In the genomic region with DNA sequence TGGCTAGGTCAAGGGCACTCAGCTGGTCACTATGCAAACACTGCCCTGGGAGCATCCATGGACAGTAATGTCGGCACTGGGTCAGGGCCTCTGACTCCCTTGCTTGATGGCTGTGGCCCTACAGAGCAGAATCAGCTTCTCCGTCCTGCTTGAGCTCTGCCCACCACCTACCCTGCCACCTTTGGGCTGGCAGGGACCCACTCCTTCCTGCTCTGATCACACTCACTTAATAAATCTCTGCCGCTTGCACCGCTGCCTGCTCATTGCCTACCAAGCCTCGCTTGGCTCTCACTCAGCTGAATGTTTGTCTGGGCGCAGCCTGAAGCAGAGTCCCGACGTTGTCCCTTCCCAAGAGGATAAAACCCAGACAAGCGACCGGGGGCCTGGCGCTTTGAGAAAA, we compare ENCODE assay signal across 15 mouse cellular contexts. TPM values are rescaled to one million over a fixed set of nuclear protein-coding genes. Genes with fewer than 3 reads are reported as not detected.
DNase-seq lines count a peak whose midpoint lies in the region.
"Had no signal": no experiment of that assay in that cellular context is flagged by ENCODE, and none has a peak within 500 bp of the region (broad histone marks: within the 10 kb centered on the region; RNA-seq: fewer than 3 reads in every experiment).

No protein-coding gene starts in this region.

- no peaks in the 10 kb centered on the region for H3K9me3 ChIP-seq in heart, embryonic 10.5 days
- H3K9me3 ChIP-seq: limb, embryonic 10.5 days; lung, embryonic 15.5 days; neural tube, embryonic 15.5 days had no signal

- no peaks in the 10 kb centered on the region for H3K27me3 ChIP-seq in heart, embryonic 10.5 days (ENCODE audit: insufficient read depth, poor library complexity, severe bottlenecking)
- H3K27me3 ChIP-seq: lung, embryonic 15.5 days; neural tube, embryonic 15.5 days had no signal

- no peak overlapping the region for H3K4me3 ChIP-seq in heart, embryonic 10.5 days
- H3K4me3 ChIP-seq: erythroblast, embryonic 14.5 days; limb, embryonic 10.5 days; lung, embryonic 15.5 days; myocyte; neural tube, embryonic 15.5 days had no signal

- peaks cover 44% of the 10 kb centered on the region for H3K36me3 ChIP-seq in heart, embryonic 10.5 days

- WGBS in heart, embryonic 10.5 days, result 78% methylated on average over 11 of the region's 11 CpGs

- no peak overlapping the region for H3K27ac ChIP-seq in heart, embryonic 10.5 days
- H3K27ac ChIP-seq: limb, embryonic 10.5 days; lung, embryonic 15.5 days; neural tube, embryonic 15.5 days had no signal

- H3K4me1 ChIP-seq in heart, embryonic 10.5 days, result no peaks in the 10 kb centered on the region
- H3K4me1 ChIP-seq: limb, embryonic 10.5 days; lung, embryonic 15.5 days; neural tube, embryonic 15.5 days had no signal

- intact Hi-C loops in heart, postnatal 36 days (cut with DNase I), result no loop called here

- DNase-seq in cerebellum, postnatal 14 days, result peak; percentile 2 to 5
- no peak for DNase-seq in cerebellum, postnatal 4 days (ENCODE audit: low spot score in 2 of 2)
- peak; percentile 0 to 1 for DNase-seq in heart, postnatal 36 days
- no peak for DNase-seq in heart, embryonic 10.5 days (ENCODE audit: low spot score)
- peak; percentile 3 to 16 for DNase-seq in lung, postnatal 4 days
- no peak for DNase-seq in lung, postnatal 36 days
- DNase-seq in adrenal gland, postnatal 4 days (ENCODE audit: low spot score in 2 of 2), result peak; percentile 2
- DNase-seq: cerebellum, adult 11 months; midbrain, embryonic 14.5 days; retina, postnatal 1 day had no signal

RNA-seq across cellular contexts. Expression of a gene that starts 15.4 kb away (rescaled TPM):
- total RNA-seq in heart, postnatal 36 days (2021), result 10 to 100 TPM; 12.0 to 12.2 TPM
- polyA plus RNA-seq in heart, embryonic 10.5 days (2016; fragmentation: Nextera tagmentation; extraction: Ambion mirVana), result 12.3 and 13.3 TPM in 2 replicates
- total RNA-seq in adrenal gland, postnatal 4 days (2021), result 10 to 100 TPM; 35.5 to 36.7 TPM

RNA-seq across cellular contexts. Expression of a gene that starts 15.4 kb away (rescaled TPM):
- 10 to 100 TPM; 12.7 to 13.1 TPM for total RNA-seq in heart, postnatal 36 days (2021)
- polyA plus RNA-seq in heart, embryonic 10.5 days (2016; fragmentation: Nextera tagmentation; extraction: Ambion mirVana), result 43.8 and 43.9 TPM in 2 replicates
- total RNA-seq in adrenal gland, postnatal 4 days (2021), result 10 to 100 TPM; 42.9 to 49.0 TPM

RNA-seq across cellular contexts. Expression of a gene that starts 36.6 kb away (rescaled TPM):
- 10 to 100 TPM; 49.4 to 56.0 TPM for total RNA-seq in heart, postnatal 36 days (2021)
- polyA plus RNA-seq in heart, embryonic 10.5 days (2016; fragmentation: Nextera tagmentation; extraction: Ambion mirVana), result 97.2 and 135 TPM in 2 replicates
- 10 to 100 TPM; 91.9 to 94.1 TPM for total RNA-seq in adrenal gland, postnatal 4 days (2021)

RNA-seq across cellular contexts. Expression of a gene that starts 37.7 kb away (rescaled TPM):
- total RNA-seq in heart, postnatal 36 days (2021), result 10 to 100 TPM; 15.7 to 18.8 TPM
- polyA plus RNA-seq in heart, embryonic 10.5 days (2016; fragmentation: Nextera tagmentation; extraction: Ambion mirVana), result 52.1 and 73.9 TPM in 2 replicates
- total RNA-seq in adrenal gland, postnatal 4 days (2021), result 10 to 100 TPM; 31.0 to 31.3 TPM

RNA-seq across cellular contexts. Expression of a gene that starts 37.8 kb away (rescaled TPM):
- 10 to 100 TPM in 1 of 2 experiments, 1 to 10 TPM in 1; 9.5 to 11.7 TPM for total RNA-seq in heart, postnatal 36 days (2021)
- polyA plus RNA-seq in heart, embryonic 10.5 days (2016; fragmentation: Nextera tagmentation; extraction: Ambion mirVana), result 14.0 and 16.2 TPM in 2 replicates
- total RNA-seq in adrenal gland, postnatal 4 days (2021), result 10 to 100 TPM; 20.2 to 21.0 TPM

Comparison
In these comparisons a context has a peak if more than half of its experiments do, and no peak if none do; other contexts are left out.
1. DNase-seq: peak in cerebellum, postnatal 14 days (2 of 2), heart, postnatal 36 days (2 of 2), lung, postnatal 4 days (2 of 2) and adrenal gland, postnatal 4 days (2 of 2); none in cerebellum, postnatal 4 days (0 of 2), heart, embryonic 10.5 days (single experiment) and lung, postnatal 36 days (single experiment).